Mouse (Mus musculus) mouse embryonic stem cell (cell line): ENCODE results near the gene Coro2b.

Source experiments
- in situ Hi-C, 2 experiments: fragments of 300-500 bp; cut with MboI; formaldehyde crosslinking; loops; 1 replicate in 1 of 2; 3 replicates in 1 of 2; pipeline ENCODE4 v1.14.3; 2019 to 2020; ENCODE audit warnings: low sequenced_read_pairs in 2 of 2, low pct_unique_long_range_greater_than_20kb in 1 of 2, mixed read lengths in 1 of 2; ENCODE audit not compliant: unreplicated experiment in 1 of 2

The Coro2b gene

DNA sequence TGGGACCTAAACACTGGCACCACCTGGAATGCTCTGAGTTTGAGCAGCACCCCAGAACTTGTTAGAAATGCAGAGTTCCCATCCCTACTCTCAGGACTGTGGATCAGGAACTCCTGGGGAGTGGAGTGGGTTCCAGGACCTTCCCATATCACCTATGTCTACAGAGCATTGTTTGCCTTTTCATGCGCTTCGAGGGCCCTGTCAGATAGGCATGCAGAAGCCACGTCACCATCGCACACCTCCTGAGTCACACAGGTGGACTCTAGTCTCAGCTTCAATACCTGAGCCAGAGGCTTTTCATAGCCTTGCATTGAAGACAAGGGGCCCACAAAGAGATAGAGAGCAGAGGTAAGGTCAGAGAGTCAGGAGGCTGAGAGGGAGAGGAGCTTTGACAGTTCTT is 7.0 kb upstream of the Coro2b start:
- in situ Hi-C loops, result no loop called here

DNA sequence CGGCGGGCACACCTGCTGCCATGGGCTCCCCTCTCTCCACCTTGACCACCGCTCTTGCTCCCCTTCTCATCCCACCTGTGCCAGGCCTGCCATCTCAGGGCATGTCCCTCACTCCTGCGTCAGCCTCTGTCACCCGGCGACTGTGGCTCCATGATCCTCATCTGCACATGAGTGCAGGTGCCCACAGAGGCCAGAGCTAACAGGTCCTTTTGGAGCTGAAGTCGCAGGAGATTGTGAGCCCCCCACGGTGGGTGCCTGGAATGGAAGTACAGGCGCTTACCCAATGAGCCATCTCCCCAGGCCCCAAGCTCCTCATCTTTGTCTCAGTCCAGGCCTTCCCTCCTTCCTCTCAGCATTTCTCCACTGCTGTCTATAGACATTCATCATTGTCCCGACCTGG is 4.8 kb upstream of the Coro2b start:
- in situ Hi-C loops, result no loop called here

DNA sequence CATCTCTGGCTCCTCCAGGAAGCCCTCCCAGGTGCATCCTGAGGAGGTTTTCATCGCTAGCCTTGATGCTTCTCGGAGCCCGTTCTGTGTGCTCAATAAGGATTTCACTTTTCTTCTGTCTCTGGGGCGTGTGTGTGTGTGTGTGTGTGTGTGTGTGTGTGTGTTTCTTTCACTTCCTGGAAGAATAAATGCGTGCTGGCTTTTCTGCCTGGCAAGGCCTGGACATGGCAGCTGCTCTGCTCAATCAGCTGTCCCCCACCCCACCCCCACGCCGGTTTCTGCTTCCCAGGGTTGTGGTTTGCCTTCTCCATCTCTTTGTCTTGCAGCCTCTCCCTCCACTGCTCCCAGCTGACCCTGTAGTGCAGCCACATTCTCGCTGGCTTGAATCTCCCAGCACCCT is 4.3 kb upstream of the Coro2b start:
- in situ Hi-C loops, result no loop called here

DNA sequence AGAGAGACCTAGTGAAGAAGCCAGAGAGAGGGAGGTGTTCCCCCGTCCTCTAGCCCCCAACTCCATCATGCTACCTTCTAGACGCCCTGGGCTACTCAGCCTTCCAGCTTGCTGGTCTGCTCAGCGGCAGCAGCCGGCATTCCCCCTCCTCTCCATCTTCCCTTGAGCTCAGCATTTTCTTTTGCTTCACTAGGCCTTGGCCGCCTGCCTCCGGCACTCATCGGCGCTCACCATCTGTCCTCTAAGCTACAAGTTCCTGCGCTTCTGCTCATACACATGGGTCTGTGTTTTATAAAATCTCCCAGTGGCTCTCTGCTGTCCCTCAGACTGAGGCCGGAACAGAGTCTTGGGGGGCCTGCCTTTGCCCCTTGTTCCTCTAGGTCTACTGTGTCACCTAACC is 3.9 kb upstream of the Coro2b start:
- in situ Hi-C loops, result no loop called here

DNA sequence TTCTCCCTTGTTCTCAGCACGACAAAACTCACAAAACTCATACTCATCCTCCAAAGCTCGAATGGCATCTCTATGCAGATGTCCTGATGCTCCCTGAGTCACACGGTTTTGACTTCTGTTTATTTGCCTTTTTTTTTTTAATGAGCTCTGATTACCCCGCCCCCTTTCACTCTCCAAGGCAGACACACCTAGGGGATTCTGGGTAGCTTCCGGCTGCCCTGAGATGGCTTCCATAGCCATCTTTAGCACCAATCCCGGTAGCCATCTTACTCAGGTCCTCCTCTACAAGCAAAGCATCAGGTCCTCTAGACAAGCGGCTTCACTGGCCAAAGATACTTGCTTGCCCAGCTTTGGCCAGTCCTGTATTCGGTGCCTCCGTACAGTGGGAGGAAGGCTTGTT is 3.3 kb upstream of the Coro2b start:
- in situ Hi-C loops, result no loop called here

DNA sequence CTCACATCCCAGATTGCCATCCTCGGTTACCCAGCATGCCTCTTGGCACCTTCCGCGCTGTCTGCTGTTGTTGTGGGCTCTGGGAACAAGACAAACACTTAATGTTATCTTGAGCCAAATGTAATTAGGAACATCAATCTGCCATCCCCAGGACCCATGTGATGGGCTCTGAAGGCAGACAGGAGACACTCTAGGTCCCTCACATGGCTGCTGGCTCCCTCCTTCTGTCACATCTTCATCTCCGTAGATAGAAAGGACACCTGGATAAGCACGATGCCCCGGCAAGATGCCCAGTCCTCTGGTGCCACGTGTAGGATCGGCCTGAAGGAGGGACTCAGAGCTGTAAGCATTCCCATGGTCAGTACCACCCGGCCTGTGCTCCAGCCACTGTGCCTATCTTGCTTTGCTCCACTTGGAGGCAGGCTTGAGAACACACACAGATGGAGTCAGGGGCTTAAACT is 2.4 kb upstream of the Coro2b start:
- in situ Hi-C loops, result no loop called here

DNA sequence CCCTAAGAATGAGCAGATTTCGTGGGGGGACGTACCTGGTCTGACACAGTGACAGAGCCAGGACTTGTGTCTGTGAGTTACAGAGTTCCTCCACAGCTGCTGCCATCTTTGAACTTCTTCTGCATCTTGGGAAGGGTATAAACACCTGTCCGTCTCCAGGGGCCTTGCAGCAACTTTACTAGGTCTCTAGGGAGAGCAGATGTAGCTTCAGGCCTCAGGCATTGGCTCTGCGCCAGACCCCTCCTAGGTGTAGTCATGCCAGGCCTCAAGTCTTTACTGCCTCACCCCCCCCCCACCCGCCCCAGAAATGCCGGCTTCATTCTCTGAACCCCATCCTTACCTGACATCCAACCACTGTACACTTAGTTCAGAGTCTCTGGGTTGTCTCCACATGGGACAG is 1.1 kb upstream of the Coro2b start:
- in situ Hi-C loops, result no loop called here

DNA sequence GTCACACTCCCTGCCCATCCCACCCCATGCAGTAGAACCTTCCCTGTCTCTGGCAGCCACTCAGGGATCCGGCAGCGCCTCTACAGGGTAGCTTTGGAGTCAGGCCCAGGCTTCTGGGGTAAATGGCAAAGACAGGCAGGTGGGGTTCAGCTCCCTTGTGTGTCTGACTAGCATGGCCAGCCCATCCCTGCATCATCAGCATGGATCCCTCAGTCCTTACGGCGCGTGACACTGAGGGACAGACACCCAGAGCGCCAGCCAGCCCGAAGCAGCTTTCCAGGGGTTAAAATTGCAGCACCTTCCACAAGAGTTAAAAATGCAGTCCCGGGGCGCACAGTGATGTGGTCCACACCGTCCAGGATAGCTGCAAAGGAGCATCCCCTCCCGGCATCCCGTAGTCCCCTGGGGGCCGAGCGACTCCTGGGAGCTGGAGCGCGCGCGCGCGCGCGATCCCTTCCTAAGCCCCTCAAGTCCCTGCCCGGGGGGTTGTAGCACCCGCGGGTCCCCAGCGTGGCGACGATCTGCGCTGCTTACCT is 657 bp downstream of the Coro2b start:
- in situ Hi-C loops, result no loop called here

DNA sequence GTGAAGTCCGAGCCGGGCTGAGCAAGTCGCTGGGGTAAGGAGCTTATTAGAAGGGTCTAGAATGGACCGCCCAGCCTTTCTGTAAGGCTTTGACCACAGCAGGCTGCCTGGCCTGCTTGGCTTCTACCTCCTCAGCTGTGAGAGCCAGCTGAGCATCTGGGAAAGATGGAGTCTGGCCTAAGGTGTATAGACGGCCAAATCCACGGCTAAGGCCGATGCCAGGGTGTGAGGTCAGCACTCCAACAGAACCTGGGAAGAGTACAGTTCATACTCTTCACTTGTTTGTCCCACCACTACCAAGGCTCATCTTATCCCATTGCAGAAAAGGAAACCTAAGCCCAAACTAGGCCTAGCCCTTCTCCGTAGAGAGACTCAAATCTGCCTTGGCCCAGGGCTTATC is 1.3 kb downstream of the Coro2b start:
- in situ Hi-C loops, result no loop called here

DNA sequence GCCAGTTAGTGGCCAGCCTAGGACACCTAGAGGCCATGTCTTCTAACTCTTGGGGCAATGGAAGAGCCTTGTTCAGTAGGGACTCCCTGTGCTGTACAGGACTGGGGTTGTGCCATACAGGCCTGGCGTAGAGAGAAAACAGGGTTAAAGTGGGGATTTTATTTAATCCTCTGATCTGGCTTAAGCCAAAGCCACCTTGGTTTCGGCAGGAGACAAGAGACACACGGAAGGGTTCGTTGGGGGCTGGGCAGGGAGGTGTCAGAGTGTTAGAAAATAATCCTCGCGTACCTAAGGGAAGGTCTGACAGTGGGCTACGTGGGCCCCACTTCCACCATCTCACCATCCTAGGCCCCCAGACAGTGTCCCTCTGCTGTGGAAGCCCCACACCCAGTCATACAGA is 2.2 kb downstream of the Coro2b start:
- in situ Hi-C loops, result loop anchor here in 1 of 2 experiments (5.0 kb wide), 1 partner anchor 62 kb away; no protein-coding TSS in a partner anchor

DNA sequence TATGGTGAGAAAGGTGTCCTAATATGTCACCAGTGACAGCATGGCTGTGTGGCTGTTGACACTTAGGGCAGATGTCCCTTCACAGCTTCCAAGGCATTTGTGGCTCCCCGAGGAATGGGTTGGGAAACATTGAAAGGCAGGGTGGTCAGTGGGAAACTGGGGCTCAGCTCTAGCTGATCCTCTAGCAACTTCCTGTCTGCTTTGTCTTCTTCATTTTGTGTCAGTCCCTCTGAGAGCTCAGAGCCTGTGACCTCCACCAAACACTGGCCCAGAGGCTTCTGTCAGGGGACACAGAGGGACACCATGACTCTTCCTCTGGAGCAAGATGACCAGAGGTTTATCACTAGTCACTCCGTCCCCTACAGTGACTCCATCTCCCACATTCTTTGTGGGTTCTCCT is 2.7 kb downstream of the Coro2b start:
- in situ Hi-C loops, result loop anchor here in 1 of 2 experiments (5.0 kb wide), 1 partner anchor 62 kb away; no protein-coding TSS in a partner anchor

DNA sequence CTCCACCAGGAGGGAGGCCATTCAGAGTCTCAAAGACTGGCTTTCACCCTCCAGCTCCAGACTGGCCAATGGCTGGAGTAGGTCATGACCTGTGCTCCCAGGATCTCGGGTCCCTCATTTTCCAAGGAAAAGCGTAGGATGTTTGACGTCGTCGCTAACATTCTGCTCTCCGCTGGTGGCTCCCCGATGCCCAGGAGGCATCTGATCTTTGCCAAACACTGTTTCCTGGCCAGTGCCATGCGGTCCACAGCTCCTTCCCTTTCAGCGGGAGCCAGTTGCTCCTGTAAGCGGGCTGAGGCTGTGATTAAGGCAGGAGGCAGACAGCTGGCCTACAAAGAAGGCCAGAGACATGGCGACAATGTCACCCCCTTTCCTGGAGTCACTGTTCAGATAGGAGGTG is 4.0 kb downstream of the Coro2b start:
- in situ Hi-C loops, result loop anchor here in 1 of 2 experiments (5.0 kb wide), 1 partner anchor 61 kb away; no protein-coding TSS in a partner anchor

DNA sequence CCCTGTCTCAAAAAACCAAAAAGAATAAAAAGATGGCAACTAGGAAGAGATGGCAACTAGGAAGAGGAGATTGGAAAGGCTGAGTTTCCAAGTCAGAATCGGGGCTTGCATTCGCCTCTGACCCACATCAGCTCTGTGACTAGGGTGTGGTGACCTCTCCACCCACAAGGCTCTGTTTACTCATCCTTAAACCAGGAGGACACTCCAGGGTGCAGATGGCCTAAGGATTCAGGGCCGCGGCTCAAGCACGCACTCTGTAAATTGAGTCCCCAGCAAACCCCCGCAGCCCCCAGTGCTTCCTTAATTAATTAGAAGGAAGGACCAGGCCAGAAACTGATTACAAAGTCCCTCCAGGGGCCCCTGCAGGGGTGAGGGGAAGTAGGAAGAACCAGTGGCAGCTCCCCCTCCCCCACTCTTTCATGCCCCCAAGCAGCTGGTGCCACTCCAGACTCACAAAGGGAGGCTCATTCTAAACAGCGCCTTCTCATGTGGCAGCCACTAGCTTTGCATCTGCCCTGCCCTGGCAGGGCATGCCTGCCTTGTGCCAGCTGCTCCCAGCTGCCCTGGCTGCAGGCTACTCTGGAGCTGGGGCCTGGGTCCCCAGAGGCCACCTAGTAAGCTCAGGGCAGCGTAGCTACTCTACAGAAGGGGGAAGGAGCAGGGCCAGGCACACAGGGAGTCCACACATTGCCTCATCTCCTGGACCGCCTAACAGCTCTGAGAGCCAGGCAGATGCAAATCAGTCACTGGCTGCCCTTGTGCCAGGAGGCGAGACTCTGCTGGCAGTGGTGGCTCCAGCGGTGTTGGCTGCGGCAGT is 5.2 kb downstream of the Coro2b start:
- in situ Hi-C loops, result loop anchor here in 1 of 2 experiments (5.0 kb wide), 1 partner anchor 59 kb away; no protein-coding TSS in a partner anchor

DNA sequence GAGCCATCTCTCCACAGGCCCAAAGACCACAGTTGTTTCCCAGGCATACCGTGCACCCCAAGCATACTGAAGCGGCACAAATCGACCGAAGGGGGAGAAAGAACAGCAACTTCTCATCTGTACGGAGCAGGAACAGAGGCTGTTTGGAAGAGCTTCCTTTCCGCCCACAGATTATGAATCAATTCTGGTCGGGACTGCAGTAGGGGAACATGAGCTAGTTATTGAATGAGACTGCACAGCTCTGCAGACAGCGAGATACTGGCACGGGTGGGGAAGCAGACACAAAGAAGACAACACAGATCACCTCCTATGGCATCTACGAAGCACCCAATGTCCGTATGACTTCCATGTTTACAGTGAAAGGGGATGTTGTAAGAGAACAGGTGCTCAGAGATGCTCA is 8.3 kb downstream of the Coro2b start:
- in situ Hi-C loops, result no loop called here

DNA sequence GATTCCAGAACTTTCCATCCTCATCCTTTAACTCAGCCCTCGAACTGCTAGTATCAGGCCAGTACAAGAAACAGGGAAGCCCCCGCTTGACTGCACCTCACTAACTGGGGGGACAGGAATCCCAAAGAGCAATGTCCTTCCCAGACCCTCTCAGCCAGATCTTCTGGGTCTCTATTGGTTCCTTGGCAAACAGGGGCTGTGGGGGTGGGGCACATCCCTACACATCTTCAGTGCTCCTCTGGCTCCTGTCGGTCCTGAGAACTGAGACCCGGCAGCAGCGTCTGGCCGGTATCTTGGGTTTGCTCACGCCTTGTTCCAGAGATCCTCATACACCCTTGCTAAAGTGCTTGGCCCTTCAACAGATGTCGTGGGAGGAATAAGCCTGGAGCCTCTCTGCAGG is 10.0 kb downstream of the Coro2b start:
- in situ Hi-C loops, result no loop called here

DNA sequence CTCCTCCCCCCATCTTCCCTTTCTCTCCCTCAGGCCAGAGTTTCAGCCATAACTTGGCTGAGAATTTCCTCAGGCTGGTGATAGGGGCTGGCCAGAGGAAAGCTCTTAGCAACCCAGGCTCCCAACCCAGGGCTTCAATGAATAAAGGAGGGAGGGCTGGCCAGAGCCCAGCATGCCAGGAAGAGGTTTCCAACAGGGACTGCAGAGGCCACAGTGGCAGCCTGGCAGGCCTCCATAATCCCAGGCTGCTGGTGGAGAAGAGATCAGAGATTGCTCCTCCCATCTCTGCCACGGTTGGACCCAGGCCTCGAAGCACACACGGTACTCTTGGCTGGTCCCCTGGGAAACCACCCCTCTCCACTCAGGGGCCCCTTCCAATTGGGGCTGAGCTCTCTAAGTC is 10.4 kb downstream of the Coro2b start:
- in situ Hi-C loops, result no loop called here

DNA sequence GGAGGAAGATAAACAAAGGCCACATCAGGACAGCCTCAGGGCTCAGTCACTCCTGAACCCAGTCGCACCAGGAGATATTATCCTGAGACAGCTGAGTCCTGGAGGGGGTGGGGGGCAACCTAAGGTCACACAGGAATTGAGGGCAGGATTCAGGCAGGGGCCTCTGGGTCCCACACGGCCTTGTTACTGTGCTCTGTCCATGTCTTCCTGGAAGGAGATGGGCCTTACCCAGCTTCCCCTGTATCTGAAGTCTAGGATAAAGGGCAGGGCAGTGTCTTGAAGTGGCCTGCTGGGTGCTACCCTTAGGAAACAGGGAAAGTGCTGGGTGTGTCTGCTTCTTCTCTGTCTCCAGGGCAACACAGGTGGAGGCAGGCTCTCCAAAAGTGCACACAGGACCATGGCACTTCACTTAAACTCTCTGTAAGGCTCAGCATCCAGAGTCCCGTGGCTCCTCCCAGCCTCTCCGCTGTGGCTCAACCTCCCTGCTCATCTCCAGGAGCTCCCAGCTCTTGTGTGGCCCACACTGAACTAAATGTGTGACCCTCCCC is 12.0 kb downstream of the Coro2b start:
- in situ Hi-C loops, result no loop called here

DNA sequence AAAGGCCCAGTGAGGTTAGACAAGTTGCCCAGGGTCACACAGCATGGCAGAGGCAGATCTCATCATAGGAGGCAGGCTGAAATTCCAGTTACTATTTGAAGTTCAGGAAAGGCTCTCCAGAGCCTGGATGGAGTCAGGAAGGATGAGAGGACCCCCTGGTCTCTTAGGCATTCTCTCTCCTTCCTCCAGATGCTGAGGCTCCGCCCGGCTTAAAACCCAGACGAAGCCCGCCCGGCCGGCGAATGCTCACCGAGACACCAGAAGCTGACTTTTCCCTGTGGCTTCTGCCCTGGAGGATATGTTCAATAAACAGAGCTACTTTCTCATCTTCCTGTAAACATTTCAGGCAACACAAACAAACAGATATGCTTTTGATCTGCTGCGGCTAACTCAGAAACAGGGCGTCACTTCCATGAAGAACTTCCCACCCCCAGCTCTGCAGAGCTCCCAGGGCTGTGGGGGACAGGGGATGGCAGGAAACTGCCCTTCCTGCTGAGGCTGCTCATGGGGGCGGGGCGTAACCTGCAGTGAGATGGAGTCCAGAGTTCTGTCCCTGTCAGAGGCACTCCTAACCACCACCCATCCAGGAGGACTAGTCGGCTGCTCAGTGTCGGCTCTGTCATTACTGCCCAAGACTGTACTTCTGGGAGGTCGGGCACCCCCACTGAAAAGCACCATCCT is 13.9 kb downstream of the Coro2b start:
- in situ Hi-C loops, result no loop called here

DNA sequence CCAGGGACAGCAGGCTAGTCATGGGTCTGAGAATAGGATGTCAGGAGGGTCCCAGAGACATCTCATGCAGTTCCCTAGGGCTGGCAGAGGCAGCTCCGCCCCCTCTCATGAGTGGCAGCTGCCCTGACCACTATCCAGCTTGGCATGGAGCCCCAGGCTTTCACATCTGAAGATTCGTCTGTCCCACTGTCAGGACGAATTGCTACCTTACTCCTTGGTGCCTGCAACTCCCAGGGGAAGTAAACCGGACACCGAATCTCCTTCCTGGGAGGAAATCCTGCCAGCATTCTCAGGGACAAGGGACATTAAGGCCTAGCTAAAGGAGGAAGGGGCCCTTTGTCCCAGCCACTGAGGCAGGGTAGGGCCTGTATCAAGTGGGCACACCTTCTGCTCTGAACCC is 14.6 kb downstream of the Coro2b start:
- in situ Hi-C loops, result no loop called here
